Mouse (Mus musculus) E14TG2a.4 (cell line): ENCODE data around the gene Dctn2.

Source experiments
- H3K27me3 ChIP-seq: 2 replicates; pipeline ENCODE4 v1.6.1; 2014; ENCODE audit warnings: low read length, control low read depth; ENCODE audit not compliant: insufficient read depth
- H3K36me3 ChIP-seq: 2 replicates; pipeline ENCODE4 v1.6.1; 2014; ENCODE audit warnings: low read length, control low read depth; ENCODE audit not compliant: insufficient read depth
- H3K4me1 ChIP-seq: replicated peaks from 2 replicates; pipeline ENCODE4 v1.6.1; 2014; ENCODE audit warnings: low read depth, low read length, control low read depth
- H3K4me3 ChIP-seq: replicated peaks from 2 replicates; pipeline ENCODE4 v1.5.1; 2014; ENCODE audit warnings: mild to moderate bottlenecking, low read length
- H3K9me3 ChIP-seq: 2 replicates; pipeline ENCODE4 v1.6.1; 2014; ENCODE audit warnings: low read length, control low read depth
- CTCF ChIP-seq: conservative IDR thresholded peaks from 2 replicates; pipeline ENCODE4 v1.5.1; 2014; ENCODE audit warnings: low read length
- NANOG ChIP-seq: IDR thresholded peaks from 2 replicates; pipeline ENCODE4 v1.6.1; 2014; ENCODE audit warnings: borderline replicate concordance, low read length, mixed read lengths
- POU5F1 ChIP-seq: IDR thresholded peaks from 2 replicates; pipeline ENCODE4 v1.6.1; 2014; ENCODE audit warnings: low read length, borderline replicate concordance

Gene Dctn2

GRCm38 (mm10) chr10:127284724-127285500, 18.7 kb downstream of the Dctn2 start:
- Histone ChIP-seq H3K4me3 (peak overlapping the region; percentile 35), H3K27me3 (no peaks in the 10 kb centered on the region), H3K9me3 (no peaks in the 10 kb centered on the region), H3K4me1 (peaks cover 90% of the 10 kb centered on the region), H3K36me3 (peaks cover 79% of the 10 kb centered on the region)
- TF ChIP-seq CTCF (no peak), POU5F1 (no peak), NANOG (no peak)

DNA sequence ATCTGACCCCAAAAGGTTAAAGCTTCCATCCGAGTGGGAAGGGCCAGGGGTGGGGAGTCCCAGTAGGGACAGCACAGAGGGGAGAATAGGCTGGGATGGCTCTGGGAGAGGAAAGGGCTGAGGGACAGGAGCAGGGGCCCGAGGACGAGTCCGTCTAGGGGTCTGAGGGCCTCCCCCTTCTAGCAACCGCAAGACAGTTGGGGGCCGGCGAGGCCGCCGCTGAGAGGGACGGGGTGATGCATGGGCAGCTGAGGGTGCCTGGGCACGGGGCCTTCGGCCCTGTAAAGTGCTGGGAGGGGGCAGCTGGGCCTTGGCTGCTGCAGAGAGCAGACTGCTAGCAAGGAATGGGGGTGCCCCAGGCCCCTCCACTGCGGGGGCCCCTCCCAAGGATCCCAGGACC, 19.5 kb downstream of the Dctn2 start:
- peaks cover 71% of the 10 kb centered on the region for H3K36me3 ChIP-seq
- H3K4me3 ChIP-seq, result peak overlapping the region; percentile 35
- H3K4me1 ChIP-seq, result peaks cover 88% of the 10 kb centered on the region
- no peaks in the 10 kb centered on the region for H3K9me3 ChIP-seq
- TF ChIP-seq NANOG, result no peak
- no peak for TF ChIP-seq POU5F1
- no peak for TF ChIP-seq CTCF
- no peaks in the 10 kb centered on the region for H3K27me3 ChIP-seq

- Histone ChIP-seq H3K9me3 (no peaks in the 10 kb centered on the region), H3K36me3 (peaks cover 66% of the 10 kb centered on the region), H3K4me3 (peak overlapping the region; percentile 86; the same call in 1 of the 2 replicates), H3K4me1 (peaks cover 87% of the 10 kb centered on the region), H3K27me3 (no peaks in the 10 kb centered on the region)
- TF ChIP-seq POU5F1 (no peak), CTCF (no peak), NANOG (no peak)
Observed at GRCm38 (mm10) chr10:127286194-127286593, 20.0 kb downstream of the Dctn2 start.

- no peak for TF ChIP-seq NANOG
- no peak for TF ChIP-seq POU5F1
- no peak for TF ChIP-seq CTCF
- Histone ChIP-seq H3K4me1 (peaks cover 87% of the 10 kb centered on the region), H3K27me3 (no peaks in the 10 kb centered on the region), H3K4me3 (peak overlapping the region; percentile 86; the same call in 1 of the 2 replicates), H3K9me3 (no peaks in the 10 kb centered on the region), H3K36me3 (peaks cover 64% of the 10 kb centered on the region)
Observed at GRCm38 (mm10) chr10:127286730-127287129, 20.6 kb downstream of the Dctn2 start.

GRCm38 (mm10) chr10:127287271-127287935, 21.2 kb downstream of the Dctn2 start:
- no peaks in the 10 kb centered on the region for H3K9me3 ChIP-seq
- H3K4me3 ChIP-seq, result peak overlapping the region; percentile 86
- H3K4me1 ChIP-seq, result peaks cover 87% of the 10 kb centered on the region
- peaks cover 61% of the 10 kb centered on the region for H3K36me3 ChIP-seq
- no peaks in the 10 kb centered on the region for H3K27me3 ChIP-seq
- no peak for TF ChIP-seq POU5F1

DNA sequence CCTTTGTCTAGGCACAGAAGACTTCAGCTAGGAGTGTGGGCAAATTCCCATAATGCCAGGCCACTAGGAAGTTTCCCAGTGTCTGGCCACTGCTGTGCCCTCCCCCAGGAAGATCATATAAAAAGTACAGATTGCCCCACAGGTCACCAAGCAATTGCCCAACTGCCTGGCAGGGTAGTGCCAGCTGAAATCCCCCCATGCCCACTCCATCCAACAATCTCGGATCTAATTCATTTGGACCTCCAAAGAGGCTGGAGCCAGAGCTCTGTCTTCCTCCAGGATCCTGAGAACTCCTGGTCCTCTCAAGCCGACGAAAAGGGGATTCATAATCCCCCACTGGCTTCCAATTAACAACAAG, 21.7 kb downstream of the Dctn2 start:
- Histone ChIP-seq H3K9me3 (no peaks in the 10 kb centered on the region), H3K36me3 (peaks cover 61% of the 10 kb centered on the region), H3K27me3 (no peaks in the 10 kb centered on the region), H3K4me3 (peak overlapping the region; percentile 86), H3K4me1 (peaks cover 86% of the 10 kb centered on the region)
- TF ChIP-seq CTCF, result no peak
- TF ChIP-seq POU5F1, result no peak
- no peak for TF ChIP-seq NANOG

DNA sequence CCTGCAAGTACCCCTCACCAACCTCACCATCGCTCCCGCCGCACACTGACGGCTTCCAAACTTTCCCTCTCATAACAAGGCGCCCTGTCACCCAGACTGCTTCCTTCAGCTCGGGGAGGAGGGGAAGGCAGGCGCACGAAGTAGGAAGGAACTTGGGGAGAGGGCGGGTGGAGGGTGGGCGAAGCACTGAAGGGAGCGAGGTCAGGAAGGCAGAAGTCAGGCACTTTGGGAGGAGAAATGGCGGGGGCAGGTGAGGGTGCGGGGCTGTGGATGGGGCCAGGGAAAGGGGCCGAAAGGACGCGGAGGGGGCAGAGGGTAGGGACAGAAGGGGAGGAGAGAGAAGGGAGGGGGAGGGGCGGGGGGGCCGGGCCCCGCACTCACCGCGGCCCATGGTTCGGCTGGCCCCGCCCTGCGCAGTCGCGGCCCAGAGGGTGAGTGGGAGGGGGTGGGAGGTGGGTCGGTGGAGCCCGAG, 22.2 kb downstream of the Dctn2 start:
- Histone ChIP-seq H3K27me3 (no peaks in the 10 kb centered on the region), H3K4me3 (peak overlapping the region; percentile 86), H3K4me1 (peaks cover 86% of the 10 kb centered on the region), H3K9me3 (no peaks in the 10 kb centered on the region), H3K36me3 (peaks cover 61% of the 10 kb centered on the region)
- TF ChIP-seq CTCF (no peak), POU5F1 (no peak), NANOG (no peak)

DNA sequence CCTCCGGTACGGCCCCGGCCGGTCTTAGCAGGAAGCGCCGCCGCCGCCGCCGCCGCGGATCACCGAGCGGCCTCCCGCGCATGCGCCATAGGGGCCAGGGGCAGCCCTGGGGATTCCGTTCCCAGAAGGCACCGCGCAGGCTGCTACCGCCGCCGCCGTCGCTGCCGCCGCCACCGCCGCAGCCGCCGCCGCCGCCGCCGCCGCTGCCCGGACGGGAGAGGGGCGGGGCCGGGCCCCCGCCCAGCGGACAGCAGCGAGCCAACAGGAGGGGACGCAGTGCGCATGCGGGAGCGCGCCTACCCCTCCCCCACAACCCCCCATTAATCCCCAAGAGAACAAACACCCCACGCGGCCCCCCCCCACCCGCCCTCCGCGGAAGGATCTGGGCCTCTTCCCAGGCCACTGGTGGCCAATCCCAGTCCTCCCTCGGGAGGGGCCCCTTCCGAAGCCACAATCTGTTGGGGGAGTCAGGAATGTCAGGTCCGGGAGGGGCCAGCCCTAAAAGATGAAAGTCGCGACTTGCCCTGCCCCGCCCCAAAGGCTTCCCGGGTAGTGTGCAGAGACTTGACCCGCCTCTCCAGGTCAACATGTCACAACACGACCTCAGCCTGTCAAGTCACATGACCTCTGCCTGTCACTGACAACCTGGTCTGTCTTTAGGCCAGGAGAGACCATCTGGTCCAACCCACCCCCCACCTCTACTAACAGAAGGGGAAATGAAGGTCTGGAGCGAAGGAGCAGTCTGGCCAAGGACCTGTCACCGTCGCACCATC, 22.8 kb downstream of the Dctn2 start, which contains the start of gene Mbd6:
Mbd6 (minus strand) TSS at position 219 of the 773 bp plus-strand sequence.
- Histone ChIP-seq H3K4me1 (peaks cover 81% of the 10 kb centered on the region), H3K36me3 (peaks cover 61% of the 10 kb centered on the region), H3K4me3 (peak within 1 kb of the TSS; percentile 86), H3K9me3 (no peaks in the 10 kb centered on the region), H3K27me3 (no peaks in the 10 kb centered on the region)
- no peak for TF ChIP-seq NANOG
- no peak for TF ChIP-seq CTCF
- no peak for TF ChIP-seq POU5F1
